Mouse (Mus musculus) bone marrow, adult 2 months (tissue): ENCODE measurements around the gene Akt2.

Source experiments
- CTCF ChIP-seq: fragments of 200-500 bp; IDR thresholded peaks from 2 replicates; pipeline ENCODE4 v1.5.1; 2011; ENCODE audit warnings: low read length, control low read depth; ENCODE audit not compliant: control insufficient read depth, insufficient read depth
- POLR2A ChIP-seq: fragments of 200-500 bp; IDR thresholded peaks from 2 replicates; pipeline ENCODE4 v1.6.1; 2011; ENCODE audit warnings: low read depth, mild to moderate bottlenecking, control low read depth, low read length, borderline replicate concordance; ENCODE audit not compliant: control insufficient read depth

DNA sequence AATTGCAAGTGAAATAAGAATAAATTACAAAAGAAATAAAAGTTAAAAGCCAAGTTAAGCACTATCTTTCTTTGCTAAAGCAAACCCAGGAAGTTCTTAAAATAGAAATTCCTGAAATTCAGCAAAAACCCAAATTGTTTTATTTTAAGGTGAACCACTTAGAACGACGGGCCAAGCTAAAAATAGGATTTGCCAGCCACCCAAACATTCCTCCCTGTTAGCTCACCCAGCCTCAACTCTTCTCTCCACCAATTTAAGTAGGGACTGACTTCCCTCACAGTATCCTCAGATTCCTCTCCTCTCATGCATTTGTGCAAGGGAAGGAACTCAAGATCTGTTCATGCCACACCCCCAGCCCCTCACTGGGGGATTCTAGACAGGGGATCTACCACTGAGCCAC lies 91.9 kb downstream of the Akt2 start:
- no peak for TF ChIP-seq CTCF
- TF ChIP-seq POLR2A, result no peak
